Mouse (Mus musculus): Measurements from ENCODE around the gene Yars2. TPM values are rescaled to one million over a fixed set of nuclear protein-coding genes. Genes with fewer than 3 reads are reported as not detected.

The Yars2 gene
- total and polyA plus RNA-seq, 3 experiments = 48.2 to 49.2 TPM; not detected in 1

DNA sequence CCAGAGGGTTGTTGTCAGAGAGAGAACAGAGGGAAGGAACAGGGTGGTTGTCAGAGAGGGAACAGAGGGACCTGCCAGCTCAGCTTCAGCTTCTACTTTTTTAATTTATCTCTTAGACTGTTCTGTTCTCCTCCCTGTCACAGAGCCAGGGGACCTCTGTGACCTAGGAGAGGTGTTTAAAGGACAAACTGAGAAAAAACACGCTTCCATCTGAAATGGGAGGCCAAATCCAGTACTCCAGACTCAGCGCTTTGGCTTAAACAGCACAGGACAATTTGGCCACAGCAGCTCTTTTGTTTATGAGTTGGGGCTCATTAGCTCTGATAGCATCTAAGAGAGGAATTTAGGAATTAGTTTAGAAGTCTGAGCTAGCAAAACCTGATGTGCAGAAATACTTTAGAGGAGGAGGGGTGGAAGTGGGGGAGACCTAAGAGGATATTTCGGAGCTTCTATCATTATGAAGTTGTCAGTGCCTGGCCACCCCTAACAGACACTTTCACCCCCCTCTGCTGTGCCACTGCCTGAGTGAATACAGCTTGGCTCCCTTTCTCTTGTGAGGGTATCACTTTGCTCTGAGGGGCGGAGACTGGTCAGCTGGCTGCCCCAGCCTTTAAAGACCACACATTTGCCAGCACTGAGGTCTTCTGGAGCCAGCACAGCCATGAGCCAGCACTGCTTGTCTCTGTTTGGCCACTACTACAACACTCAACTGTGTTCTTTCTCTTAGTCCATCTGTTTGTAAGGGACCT, 49.3 kb upstream of the Yars2 start:
- DNase-seq (ENCODE audit: low read depth, low spot score) = no peak
- H3K27me3 ChIP-seq (ENCODE audit: control insufficient read depth in 1 of 2, insufficient read depth in 2 of 2, low read length in 2 of 2) = no peaks in the 10 kb centered on the region
- H3K9ac ChIP-seq (ENCODE audit: control insufficient read depth, low read depth, low read length, poor library complexity, severe bottlenecking) = no peak overlapping the region
- no peak overlapping the region; a peak in 1 of 4 replicates for H3K4me3 ChIP-seq (ENCODE audit: control insufficient read depth in 1 of 2, insufficient read depth in 1 of 2, low read depth in 2 of 2, low read length in 2 of 2)
- H3K27ac ChIP-seq (ENCODE audit: control insufficient read depth, low read depth, low read length) = no peak overlapping the region
- H3K79me2 ChIP-seq (ENCODE audit: control insufficient read depth, insufficient read depth, low read length, poor library complexity) = no peaks in the 10 kb centered on the region
- H3K36me3 ChIP-seq (ENCODE audit: control insufficient read depth in 1 of 2, insufficient read depth in 2 of 2, low read length in 2 of 2) = peaks cover 0 to 36% of the 10 kb centered on the region in 2 experiments; a peak in 2 of 4 replicates
- H3K4me1 ChIP-seq (ENCODE audit: control insufficient read depth in 1 of 2, insufficient read depth in 2 of 2, low read length in 2 of 2) = peaks cover 31 to 37% of the 10 kb centered on the region in 2 experiments
- TF ChIP-seq POLR2A (IDR thresholded peaks at IDR 0.05; ENCODE audit: control insufficient read depth in 1 of 2, insufficient read depth in 1 of 2, low read depth in 1 of 2, low read length in 2 of 2, poor library complexity in 1 of 2) (no peak), BHLHE40 (IDR thresholded peaks at IDR 0.05; ENCODE audit: borderline replicate concordance, low read depth, low read length) (no peak), ZKSCAN1 (IDR thresholded peaks at IDR 0.05; ENCODE audit: low read depth, low read length) (no peak), NELFE (IDR thresholded peaks at IDR 0.05; ENCODE audit: low read depth, low read length) (no peak), CHD2 (IDR thresholded peaks at IDR 0.05; ENCODE audit: low read length) (no peak), ZMIZ1 (IDR thresholded peaks at IDR 0.05; ENCODE audit: low read depth, low read length) (no peak), E2F4 (IDR thresholded peaks at IDR 0.05; ENCODE audit: borderline replicate concordance, low read depth, low read length) (no peak), MYC (IDR thresholded peaks at IDR 0.05; ENCODE audit: low read depth, low read length) (no peak), MAX (IDR thresholded peaks at IDR 0.05; ENCODE audit: low read length) (no peak), UBTF (IDR thresholded peaks at IDR 0.05; ENCODE audit: borderline replicate concordance, insufficient read depth, low read depth, low read length) (no peak), GATA1 (IDR thresholded peaks at IDR 0.05; ENCODE audit: low read depth, low read length) (no peak), USF1 (IDR thresholded peaks at IDR 0.05; ENCODE audit: low read depth, low read length) (no peak), SIN3A (IDR thresholded peaks at IDR 0.05; ENCODE audit: low read length) (no peak), RCOR1 (IDR thresholded peaks at IDR 0.05; ENCODE audit: low read depth, low read length) (no peak)
- H3K9me3 ChIP-seq (replicated peaks; ENCODE audit: insufficient read depth, low read length) = no peaks in the 10 kb centered on the region

DNA sequence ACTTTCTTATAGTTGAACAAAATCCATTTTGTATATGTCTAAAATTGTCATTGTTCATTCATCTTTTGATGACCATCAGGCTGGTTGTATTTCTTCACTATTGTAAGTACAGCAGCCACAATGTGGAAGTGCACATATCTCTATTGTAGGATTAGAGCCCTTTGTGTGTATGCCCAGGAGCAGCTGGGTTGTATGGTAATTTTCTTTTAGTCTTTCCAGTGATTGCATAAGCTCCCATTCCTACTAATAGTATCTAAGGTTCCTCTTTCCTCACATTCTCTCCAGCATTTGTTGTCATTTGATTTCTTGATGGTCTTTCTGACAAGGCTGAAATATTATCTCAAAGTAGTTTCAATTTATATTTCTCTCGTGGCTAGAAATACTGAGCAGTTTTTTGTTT, 47.5 kb upstream of the Yars2 start:
- Histone ChIP-seq H3K4me3 (ENCODE audit: control insufficient read depth in 1 of 2, insufficient read depth in 1 of 2, low read depth in 2 of 2, low read length in 2 of 2) (peak overlapping the region in 1 of 2 experiments; percentile 52; a peak in 1 of 4 replicates), H3K4me1 (ENCODE audit: control insufficient read depth in 1 of 2, insufficient read depth in 2 of 2, low read length in 2 of 2) (peaks cover 29 to 31% of the 10 kb centered on the region in 2 experiments), H3K79me2 (ENCODE audit: control insufficient read depth, insufficient read depth, low read length, poor library complexity) (no peaks in the 10 kb centered on the region), H3K27ac (ENCODE audit: control insufficient read depth, low read depth, low read length) (peak overlapping the region; percentile 83), H3K27me3 (ENCODE audit: control insufficient read depth in 1 of 2, insufficient read depth in 2 of 2, low read length in 2 of 2) (no peaks in the 10 kb centered on the region), H3K36me3 (ENCODE audit: control insufficient read depth in 1 of 2, insufficient read depth in 2 of 2, low read length in 2 of 2) (peaks cover 0 to 29% of the 10 kb centered on the region in 2 experiments; a peak in 2 of 4 replicates), H3K9ac (ENCODE audit: control insufficient read depth, low read depth, low read length, poor library complexity, severe bottlenecking) (peak overlapping the region; percentile 43), H3K9me3 (replicated peaks; ENCODE audit: insufficient read depth, low read length) (no peaks in the 10 kb centered on the region)
- peak; percentile 77; the same call in 1 of the 2 replicates for TF ChIP-seq ETS1 (IDR thresholded peaks at IDR 0.05; ENCODE audit: low read depth, low read length)
- no peak for TF ChIP-seq MAX (IDR thresholded peaks at IDR 0.05; ENCODE audit: low read length)
- no peak for TF ChIP-seq TAL1 (IDR thresholded peaks at IDR 0.05; ENCODE audit: low read length)
- TF ChIP-seq HCFC1 (IDR thresholded peaks at IDR 0.05; ENCODE audit: low read depth, low read length) = no peak
- no peak for TF ChIP-seq SIN3A (IDR thresholded peaks at IDR 0.05; ENCODE audit: low read length)
- TF ChIP-seq MXI1 (IDR thresholded peaks at IDR 0.05; ENCODE audit: low read depth, low read length) = 0 out of 2 replicates have a peak, but pooled peaks have one; percentile 18
- TF ChIP-seq MYB (IDR thresholded peaks at IDR 0.05; ENCODE audit: low read depth, low read length) = no peak
- no peak for TF ChIP-seq MYC (IDR thresholded peaks at IDR 0.05; ENCODE audit: low read depth, low read length)
- no peak for TF ChIP-seq CHD2 (IDR thresholded peaks at IDR 0.05; ENCODE audit: low read length)
- TF ChIP-seq TCF12 (IDR thresholded peaks at IDR 0.05; ENCODE audit: low read depth, low read length) = peak; percentile 45; the same call in 1 of the 2 replicates
- no peak for TF ChIP-seq CHD1 (IDR thresholded peaks at IDR 0.05; ENCODE audit: low read depth, low read length)
- TF ChIP-seq KAT2A (conservative IDR thresholded peaks at IDR 0.05; ENCODE audit: low read depth, low read length) = peak; percentile 43; the same call in 1 of the 2 replicates
- TF ChIP-seq ZKSCAN1 (IDR thresholded peaks at IDR 0.05; ENCODE audit: low read depth, low read length) = no peak
- no peak for TF ChIP-seq RAD21 (IDR thresholded peaks at IDR 0.05; ENCODE audit: low read depth, low read length)
- peak in 1 of 2 experiments; percentile 62; a peak in 1 of 4 replicates for TF ChIP-seq EP300 (IDR thresholded peaks at IDR 0.05; ENCODE audit: low read depth in 1 of 2, low read length in 2 of 2)
- DNase-seq (ENCODE audit: low read depth, low spot score) = peak; percentile 63

All from MEL (cell line).